Mouse (Mus musculus) forebrain, embryonic 14.5 days (tissue): ENCODE measurements around the gene Vmn2r72. TPM values are rescaled to one million over a fixed set of nuclear protein-coding genes. Genes with fewer than 3 reads are reported as not detected.

ENCODE experiments used
- ATAC-seq: fragments of 200-750 bp; cut with Nextera tagmentation; 2 replicates; pipeline ENCODE4 v1.8.0; 2017; ENCODE audit warnings: mild to moderate bottlenecking, moderate library complexity
- DNase-seq: peaks from one replicate; pipeline ENCODE4 v3.0.0-alpha.2; 2015; ENCODE audit warnings: low spot score
- H3K27ac ChIP-seq: fragments of 300-500 bp; sonication (generic); 2 replicates; pipeline ENCODE4 v1.5.1; 2014; ENCODE audit warnings: low read depth, mild to moderate bottlenecking, control low read depth, low read length, moderate library complexity
- H3K27me3 ChIP-seq: fragments of 300-500 bp; sonication (generic); replicated peaks from 2 replicates; pipeline ENCODE4 v1.6.1; 2014; ENCODE audit warnings: low read length, control low read depth, mixed read lengths; ENCODE audit not compliant: control insufficient read depth, insufficient read depth
- H3K36me3 ChIP-seq: fragments of 300-500 bp; sonication (generic); 2 replicates; pipeline ENCODE4 v1.6.1; 2014; ENCODE audit warnings: low read length, control low read depth; ENCODE audit not compliant: control insufficient read depth, insufficient read depth
- H3K4me1 ChIP-seq: fragments of 300-500 bp; sonication (generic); 2 replicates; pipeline ENCODE4 v1.6.1; 2014; ENCODE audit warnings: antibody characterized with exemption, low read length, control low read depth; ENCODE audit not compliant: control insufficient read depth, insufficient read depth
- H3K4me2 ChIP-seq: fragments of 300-500 bp; sonication (generic); 2 replicates; pipeline ENCODE4 v1.6.1; 2014; ENCODE audit warnings: mild to moderate bottlenecking, control low read depth, low read length
- H3K4me3 ChIP-seq: fragments of 300-500 bp; sonication (generic); 2 replicates; pipeline ENCODE4 v1.5.1; 2014; ENCODE audit warnings: low read depth, low read length, control low read depth
- H3K9ac ChIP-seq: fragments of 300-500 bp; sonication (generic); 2 replicates; pipeline ENCODE4 v1.6.1; 2014; ENCODE audit warnings: mild to moderate bottlenecking, low read length, control low read depth, moderate library complexity
- H3K9me3 ChIP-seq: fragments of 300-500 bp; sonication (generic); replicated peaks from 2 replicates; pipeline ENCODE4 v1.6.1; 2016; ENCODE audit warnings: low read length, control low read depth, mixed read lengths; ENCODE audit not compliant: control insufficient read depth
- WGBS: fragments of 180-500 bp; shearing (Covaris S2); extraction: QIAGEN DNeasy Blood & Tissue Kit; methylation state at CpG from one replicate; pipeline ENCODE4 v1.1.7; 2014; 5-methylcytosine and 5-hydroxymethylcytosine counted together
- polyA plus RNA-seq: library from polyadenylated mRNA; unstranded; fragments of >200 nt; fragmentation: Nextera tagmentation; extraction: Ambion mirVana; gene quantifications from 2 replicates; pipeline ENCODE4 v1.2.1, GENCODE M21; 2014

The Vmn2r72 gene
- polyA plus RNA-seq = not detected in 2 replicates

DNA sequence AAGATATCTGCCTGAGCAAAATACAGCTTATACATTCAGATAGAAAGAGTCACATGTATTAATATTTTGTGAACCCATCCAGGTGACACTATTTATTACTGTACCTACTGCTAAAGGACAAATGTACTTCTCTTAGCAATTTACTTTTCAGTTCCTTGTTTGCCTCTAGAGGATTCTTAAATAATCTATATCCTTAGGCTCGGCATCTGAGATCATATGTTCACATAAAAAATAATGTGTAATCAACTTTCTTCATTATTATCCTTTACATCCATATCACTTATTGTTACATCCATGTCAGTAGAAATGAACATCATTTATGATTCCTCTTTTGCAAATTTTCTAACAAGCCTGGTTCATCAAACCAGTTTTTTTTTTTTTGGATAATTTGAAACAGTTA lies at the start of gene Vmn2r72:
Gene Vmn2r72, minus strand, starts transcription at position 101 of the 400 bp plus-strand sequence.
- no peak within 1 kb of the TSS for H3K4me2 ChIP-seq
- H3K4me3 ChIP-seq = no peak within 1 kb of the TSS
- DNase-seq = no peak
- 81% methylated on average over 1 of the region's 1 CpGs for WGBS
- H3K9me3 ChIP-seq = no peaks in the 10 kb centered on the region
- H3K27ac ChIP-seq = no peak within 1 kb of the TSS
- H3K27me3 ChIP-seq = no peaks in the 10 kb centered on the region
- no peak for ATAC-seq
- H3K4me1 ChIP-seq = no peaks in the 10 kb centered on the region
- H3K36me3 ChIP-seq = no peaks in the 10 kb centered on the region
- no peak within 1 kb of the TSS for H3K9ac ChIP-seq

Other genes starting within 250 kb of the Vmn2r72 start
- gene Vmn2r71, start 192.0 kb downstream of the Vmn2r72 start, polyA plus RNA-seq = not detected in 2 replicates
- not detected in 2 replicates for gene Vmn2r70, start 185.9 kb downstream of the Vmn2r72 start, polyA plus RNA-seq
- gene Vmn2r73, start 121.2 kb upstream of the Vmn2r72 start, polyA plus RNA-seq = not detected in 2 replicates
- gene Vmn2r74, start 206.5 kb upstream of the Vmn2r72 start, polyA plus RNA-seq = not detected in 2 replicates